Mouse (Mus musculus) small intestine, adult 2 months (tissue): Measurements from ENCODE around the gene Slc38a3.

ENCODE experiments used
- CTCF ChIP-seq: fragments of 200-500 bp; IDR thresholded peaks from 2 replicates; pipeline ENCODE4 v1.5.1; 2012; ENCODE audit warnings: low read depth, mild to moderate bottlenecking, control low read depth, inconsistent platforms, low read length, moderate library complexity, mixed read lengths; ENCODE audit not compliant: insufficient replicate concordance, insufficient read length; ENCODE audit errors: extremely low read depth
- POLR2A ChIP-seq: fragments of 200-500 bp; IDR thresholded peaks from 2 replicates; pipeline ENCODE4 v1.6.1; 2012; ENCODE audit warnings: low read depth, mild to moderate bottlenecking, control low read depth, inconsistent platforms, low read length, moderate library complexity

GRCm38 (mm10) chr9:107634406-107635278 lies 34.7 kb downstream of the Slc38a3 start:
- no peak for TF ChIP-seq POLR2A
- TF ChIP-seq CTCF = no peak
